8 mouse cellular contexts compared by ENCODE assay signal in the genomic region with DNA sequence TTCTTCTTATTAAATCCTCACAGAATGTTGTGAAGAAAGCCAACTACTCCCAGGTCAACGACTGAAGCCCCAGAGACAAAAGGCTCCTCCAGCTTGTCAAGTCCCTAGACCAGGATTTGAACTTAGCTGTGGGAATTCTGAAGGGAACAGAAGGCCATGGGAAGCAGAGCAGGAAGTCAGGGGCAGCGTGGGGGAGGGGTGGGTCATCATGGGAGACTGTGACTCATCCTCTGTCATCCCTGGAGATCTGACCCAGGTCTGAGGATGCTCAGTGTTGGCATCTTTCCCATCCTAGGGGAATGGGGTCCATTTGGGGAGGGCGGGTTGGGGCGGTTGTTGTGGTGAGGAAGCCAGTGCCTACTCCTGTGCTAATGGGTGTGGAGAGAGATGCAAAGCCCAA. TPM values are rescaled to one million over a fixed set of nuclear protein-coding genes. Genes with fewer than 3 reads are reported as not detected.
DNase-seq lines count a peak whose midpoint lies in the region; ATAC-seq lines count a peak whose summit lies in the region.

No protein-coding gene starts in this region.

- no peaks in the 10 kb centered on the region for H3K27me3 ChIP-seq in kidney, embryonic 14.5 days (ENCODE audit: control insufficient read depth, insufficient read depth, low read length)
- no peaks in the 10 kb centered on the region for H3K27me3 ChIP-seq in heart, embryonic 14.5 days (ENCODE audit: control insufficient read depth, insufficient read depth, low read length)
- H3K27me3 ChIP-seq in midbrain, embryonic 10.5 days (ENCODE audit: low read depth, poor library complexity, severe bottlenecking): peaks cover 14% of the 10 kb centered on the region

- no peak overlapping the region for H3K9ac ChIP-seq in kidney, embryonic 14.5 days (ENCODE audit: low read depth, low read length)
- peak overlapping the region; percentile 79 for H3K9ac ChIP-seq in heart, embryonic 14.5 days (ENCODE audit: low read length)

- no peak overlapping the region for H3K27ac ChIP-seq in kidney, embryonic 14.5 days (ENCODE audit: low read depth, low read length)
- H3K27ac ChIP-seq in heart, embryonic 14.5 days (replicated peaks in 1 of 2; ENCODE audit: control insufficient read depth in 1 of 2, insufficient read depth in 1 of 2, low read depth in 2 of 2, low read length in 2 of 2): peak overlapping the region; percentile 44 to 46
- H3K27ac ChIP-seq in midbrain, embryonic 10.5 days (replicated peaks): peak overlapping the region; percentile 79

- H3K4me2 ChIP-seq in kidney, embryonic 14.5 days (replicated peaks; ENCODE audit: low read depth, low read length): peak overlapping the region; percentile 61
- H3K4me2 ChIP-seq in heart, embryonic 14.5 days (ENCODE audit: low read length): peak overlapping the region; percentile 82

- peaks cover 24% of the 10 kb centered on the region for H3K4me1 ChIP-seq in kidney, embryonic 14.5 days (ENCODE audit: control insufficient read depth, insufficient read depth, low read length)
- H3K4me1 ChIP-seq in heart, embryonic 14.5 days (ENCODE audit: control insufficient read depth in 2 of 2, insufficient read depth in 2 of 2, low read length in 2 of 2): peaks cover 19 to 28% of the 10 kb centered on the region in 2 experiments
- peaks cover 62% of the 10 kb centered on the region for H3K4me1 ChIP-seq in midbrain, embryonic 10.5 days

- H3K36me3 ChIP-seq in kidney, embryonic 14.5 days (ENCODE audit: control insufficient read depth, insufficient read depth, low read length): peaks cover 3% of the 10 kb centered on the region; the same call in 1 of the 2 replicates
- peaks cover 6% of the 10 kb centered on the region for H3K36me3 ChIP-seq in heart, embryonic 14.5 days (ENCODE audit: control insufficient read depth, insufficient read depth, low read length)
- peaks cover 17% of the 10 kb centered on the region for H3K36me3 ChIP-seq in midbrain, embryonic 10.5 days

- no peaks in the 10 kb centered on the region for H3K9me3 ChIP-seq in kidney, embryonic 14.5 days (ENCODE audit: control insufficient read depth, low read length)
- no peaks in the 10 kb centered on the region for H3K9me3 ChIP-seq in heart, embryonic 14.5 days (ENCODE audit: control insufficient read depth, low read length)
- H3K9me3 ChIP-seq in midbrain, embryonic 10.5 days (replicated peaks): no peaks in the 10 kb centered on the region

- H3K4me3 ChIP-seq in kidney, embryonic 14.5 days (ENCODE audit: low read length): no peak overlapping the region
- peak overlapping the region; percentile 39 to 49 for H3K4me3 ChIP-seq in heart, embryonic 14.5 days (ENCODE audit: control insufficient read depth in 1 of 2, insufficient read depth in 1 of 2, low read depth in 1 of 2, low read length in 2 of 2)
- H3K4me3 ChIP-seq in midbrain, embryonic 10.5 days: peak overlapping the region; percentile 54

- DNase-seq in kidney, adult 18-20 months: no peak
- DNase-seq in Muller cell, postnatal 12 days (ENCODE audit: inconsistent ontology term): peak; percentile 61
- DNase-seq in midbrain, embryonic 10.5 days (ENCODE audit: low spot score): no peak
- DNase-seq in cerebellum, postnatal 25 days: no peak
- no peak for DNase-seq in layer of hippocampus, adult 11-12 months (ENCODE audit: low spot score)

- ATAC-seq in kidney, embryonic 14.5 days (ENCODE audit: low FRiP score, low TSS enrichment): no peak
- no peak for ATAC-seq in heart, embryonic 14.5 days (ENCODE audit: insufficient number of reproducible peaks, insufficient read depth, low FRiP score, low read depth)
- no peak for ATAC-seq in CD4-positive, CD25-positive, alpha-beta regulatory T cell, adult 4 months

- 46% methylated on average over 4 of the region's 4 CpGs for WGBS in kidney, embryonic 14.5 days
- 32% methylated on average over 4 of the region's 4 CpGs for WGBS in heart, embryonic 14.5 days
- 29% methylated on average over 4 of the region's 4 CpGs for WGBS in midbrain, embryonic 10.5 days

RNA-seq across cellular contexts. Expression of a gene that starts 6.4 kb away (rescaled TPM):
- polyA plus RNA-seq in kidney, embryonic 14.5 days (2014; fragmentation: Nextera tagmentation; extraction: Ambion mirVana): 14.9 and 18.0 TPM in 2 replicates
- polyA plus RNA-seq in heart, embryonic 14.5 days (2014; fragmentation: Nextera tagmentation; extraction: Ambion mirVana): 9.9 and 11.6 TPM in 2 replicates
- polyA plus RNA-seq in midbrain, embryonic 10.5 days (2016; fragmentation: Nextera tagmentation; extraction: Ambion mirVana): 35.3 and 39.7 TPM in 2 replicates
- polyA plus RNA-seq in CD4-positive, CD25-positive, alpha-beta regulatory T cell, adult 4 months (2017; shearing (Covaris generic)): under 1 TPM in 1 of 2 experiments, not detected in 1; 0.49 TPM

RNA-seq across cellular contexts. Expression of a gene that starts 14.6 kb away (rescaled TPM):
- polyA plus RNA-seq in kidney, embryonic 14.5 days (2014; fragmentation: Nextera tagmentation; extraction: Ambion mirVana): 6.2 and 8.6 TPM in 2 replicates
- polyA plus RNA-seq in heart, embryonic 14.5 days (2014; fragmentation: Nextera tagmentation; extraction: Ambion mirVana): 6.0 and 6.2 TPM in 2 replicates
- 13.0 and 14.6 TPM in 2 replicates for polyA plus RNA-seq in midbrain, embryonic 10.5 days (2016; fragmentation: Nextera tagmentation; extraction: Ambion mirVana)
- 1 to 10 TPM in 1 of 2 experiments, not detected in 1; 2.1 TPM for polyA plus RNA-seq in CD4-positive, CD25-positive, alpha-beta regulatory T cell, adult 4 months (2017; shearing (Covaris generic))

RNA-seq across cellular contexts. Expression of a gene that starts 14.6 kb away (rescaled TPM):
- 0.94 and 0.96 TPM in 2 replicates for polyA plus RNA-seq in kidney, embryonic 14.5 days (2014; fragmentation: Nextera tagmentation; extraction: Ambion mirVana)
- polyA plus RNA-seq in heart, embryonic 14.5 days (2014; fragmentation: Nextera tagmentation; extraction: Ambion mirVana): 0.31 and 0.43 TPM in 2 replicates
- 1.9 and 2.0 TPM in 2 replicates for polyA plus RNA-seq in midbrain, embryonic 10.5 days (2016; fragmentation: Nextera tagmentation; extraction: Ambion mirVana)
- not detected for polyA plus RNA-seq in CD4-positive, CD25-positive, alpha-beta regulatory T cell, adult 4 months (2017; shearing (Covaris generic))

RNA-seq across cellular contexts. Expression of a gene that starts 16.4 kb away (rescaled TPM):
- 18.8 and 20.0 TPM in 2 replicates for polyA plus RNA-seq in kidney, embryonic 14.5 days (2014; fragmentation: Nextera tagmentation; extraction: Ambion mirVana)
- 10.3 and 11.3 TPM in 2 replicates for polyA plus RNA-seq in heart, embryonic 14.5 days (2014; fragmentation: Nextera tagmentation; extraction: Ambion mirVana)
- 18.2 and 18.7 TPM in 2 replicates for polyA plus RNA-seq in midbrain, embryonic 10.5 days (2016; fragmentation: Nextera tagmentation; extraction: Ambion mirVana)
- 1 to 10 TPM in 1 of 2 experiments, under 1 TPM in 1; 0.56 to 3.3 TPM for polyA plus RNA-seq in CD4-positive, CD25-positive, alpha-beta regulatory T cell, adult 4 months (2017; shearing (Covaris generic))

RNA-seq across cellular contexts. Expression of a gene that starts 20.3 kb away (rescaled TPM):
- polyA plus RNA-seq in kidney, embryonic 14.5 days (2014; fragmentation: Nextera tagmentation; extraction: Ambion mirVana): 123 and 125 TPM in 2 replicates
- polyA plus RNA-seq in heart, embryonic 14.5 days (2014; fragmentation: Nextera tagmentation; extraction: Ambion mirVana): 76.0 and 94.5 TPM in 2 replicates
- 138 and 180 TPM in 2 replicates for polyA plus RNA-seq in midbrain, embryonic 10.5 days (2016; fragmentation: Nextera tagmentation; extraction: Ambion mirVana)
- polyA plus RNA-seq in CD4-positive, CD25-positive, alpha-beta regulatory T cell, adult 4 months (2017; shearing (Covaris generic)): 10 to 100 TPM; 20.4 to 23.6 TPM
